Mouse (Mus musculus) adrenal gland (tissue): Measurements from ENCODE around the gene Mymk.

Experiments
- intact Hi-C: fragments of 180-260 bp; cut with DNase I; formaldehyde crosslinking; loops from one replicate; pipeline ENCODE4 v1.15.1; 2025

The Mymk gene

DNA sequence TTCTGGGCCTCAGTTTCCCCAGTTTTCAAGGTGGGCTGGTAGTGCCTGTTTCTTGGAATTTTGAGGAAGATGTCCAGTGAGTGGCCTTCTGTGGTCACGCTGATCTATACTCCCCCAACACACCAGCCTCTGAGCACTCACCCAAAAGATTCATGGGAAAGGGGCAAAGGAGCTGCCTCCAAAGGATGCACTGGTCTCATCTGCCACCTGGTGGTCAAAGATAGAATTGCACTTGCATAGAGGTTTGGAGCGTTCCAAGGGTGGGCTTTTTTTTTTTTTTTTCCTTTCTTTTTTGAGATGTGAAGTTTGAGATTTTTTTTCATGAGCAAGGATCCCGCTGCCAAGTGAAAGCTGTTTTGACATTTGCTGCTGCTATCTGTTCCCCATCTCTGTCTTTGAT, 33.4 kb downstream of the Mymk start:
- intact Hi-C loops: loop anchor here (1.0 to 5.0 kb wide), 4 partner anchors 22 to 391 kb away; partner anchors contain the start of genes Stkld1 and Surf4

DNA sequence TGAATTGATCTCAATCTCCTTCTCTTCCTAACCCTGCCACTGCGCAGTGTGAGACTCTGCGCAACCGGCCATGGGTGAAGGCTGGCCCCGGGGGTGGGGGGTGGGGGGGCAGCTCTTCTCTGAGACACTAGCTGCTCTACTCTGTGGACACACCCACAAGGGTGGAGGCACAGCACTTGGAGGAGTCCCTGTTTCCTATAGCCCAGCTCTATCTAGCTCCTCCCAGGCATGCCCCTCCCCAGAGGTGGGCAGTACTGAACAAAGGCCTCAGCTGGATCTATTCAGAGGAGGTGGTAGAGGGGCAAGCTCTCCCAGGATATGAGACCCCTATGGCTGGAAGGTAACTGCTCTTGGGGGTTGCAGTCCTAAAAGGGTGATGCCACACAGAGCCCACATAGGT, 35.0 kb downstream of the Mymk start:
- intact Hi-C loops: loop anchor here (5.0 kb wide), 2 partner anchors 105 to 390 kb away; partner anchors contain the start of genes Stkld1 and Surf4

DNA sequence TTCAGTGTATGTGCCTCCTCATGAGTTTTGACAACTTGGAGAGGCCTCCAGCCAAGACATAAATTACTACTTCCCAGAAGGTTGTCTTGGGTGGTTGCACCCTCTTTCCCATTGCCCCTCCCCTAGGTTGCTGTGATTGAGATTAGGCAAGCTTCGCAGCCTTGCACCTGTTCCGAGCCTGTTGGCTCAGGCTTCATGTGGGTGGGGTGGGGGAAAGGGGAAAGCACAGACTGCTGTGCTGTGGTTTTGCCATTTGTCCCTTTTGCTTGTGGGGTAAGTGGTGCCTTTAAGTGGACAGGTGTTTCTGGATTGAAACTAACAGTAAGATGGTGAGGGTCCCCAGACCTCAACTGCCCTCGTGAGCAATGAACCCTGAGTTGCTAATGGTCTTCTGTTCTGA, 36.0 kb downstream of the Mymk start:
- intact Hi-C loops: loop anchor here (5.0 kb wide), 2 partner anchors 104 to 389 kb away; partner anchors contain the start of genes Stkld1 and Surf4

DNA sequence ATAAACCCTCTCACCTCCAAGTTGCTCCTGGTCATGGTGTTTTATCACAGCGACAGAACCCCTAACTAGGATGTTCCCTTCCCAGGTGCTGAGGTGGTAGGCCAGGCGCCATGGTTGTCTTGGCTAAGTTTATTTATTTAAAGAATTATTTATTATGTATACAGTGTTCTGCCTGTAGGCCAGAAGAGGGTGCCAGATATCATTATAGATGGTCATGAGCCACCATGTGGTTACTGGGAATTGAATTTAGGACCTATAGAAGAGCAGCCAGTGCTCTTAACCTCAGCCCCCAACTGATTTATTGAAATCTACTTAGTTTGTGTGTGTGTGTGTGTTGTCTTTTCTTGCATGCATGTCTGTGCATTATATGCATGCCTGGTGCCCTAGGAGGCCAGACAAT, 39.6 kb downstream of the Mymk start:
- intact Hi-C loops: no loop called here

DNA sequence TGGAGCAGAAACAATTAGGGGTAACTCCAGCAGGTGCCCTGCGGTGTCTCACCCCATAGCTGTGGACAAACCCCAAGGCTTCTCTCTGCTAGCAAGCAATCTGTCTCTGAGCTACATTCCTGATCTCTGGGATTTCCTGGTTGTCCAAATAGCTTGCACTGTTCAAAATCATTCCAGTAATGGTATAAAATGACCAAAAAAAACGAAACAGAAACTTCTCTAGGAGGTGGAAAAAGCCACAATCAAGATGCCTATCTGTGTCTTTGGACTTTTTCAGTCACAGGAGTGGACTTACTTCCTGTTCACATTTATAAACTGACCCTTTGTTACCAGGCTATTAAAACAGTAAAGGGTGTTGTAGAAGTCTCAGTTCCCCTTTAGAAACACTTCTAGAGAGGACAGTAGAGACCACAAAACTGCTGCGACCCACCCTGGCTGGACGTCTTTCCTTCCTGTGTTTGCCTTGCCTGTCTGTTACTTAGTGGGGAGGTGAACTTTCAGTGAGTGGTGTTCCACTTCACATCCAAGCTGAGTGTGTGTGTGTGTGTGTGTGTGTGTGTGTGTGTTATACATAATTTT, 43.5 kb downstream of the Mymk start:
- intact Hi-C loops: no loop called here

DNA sequence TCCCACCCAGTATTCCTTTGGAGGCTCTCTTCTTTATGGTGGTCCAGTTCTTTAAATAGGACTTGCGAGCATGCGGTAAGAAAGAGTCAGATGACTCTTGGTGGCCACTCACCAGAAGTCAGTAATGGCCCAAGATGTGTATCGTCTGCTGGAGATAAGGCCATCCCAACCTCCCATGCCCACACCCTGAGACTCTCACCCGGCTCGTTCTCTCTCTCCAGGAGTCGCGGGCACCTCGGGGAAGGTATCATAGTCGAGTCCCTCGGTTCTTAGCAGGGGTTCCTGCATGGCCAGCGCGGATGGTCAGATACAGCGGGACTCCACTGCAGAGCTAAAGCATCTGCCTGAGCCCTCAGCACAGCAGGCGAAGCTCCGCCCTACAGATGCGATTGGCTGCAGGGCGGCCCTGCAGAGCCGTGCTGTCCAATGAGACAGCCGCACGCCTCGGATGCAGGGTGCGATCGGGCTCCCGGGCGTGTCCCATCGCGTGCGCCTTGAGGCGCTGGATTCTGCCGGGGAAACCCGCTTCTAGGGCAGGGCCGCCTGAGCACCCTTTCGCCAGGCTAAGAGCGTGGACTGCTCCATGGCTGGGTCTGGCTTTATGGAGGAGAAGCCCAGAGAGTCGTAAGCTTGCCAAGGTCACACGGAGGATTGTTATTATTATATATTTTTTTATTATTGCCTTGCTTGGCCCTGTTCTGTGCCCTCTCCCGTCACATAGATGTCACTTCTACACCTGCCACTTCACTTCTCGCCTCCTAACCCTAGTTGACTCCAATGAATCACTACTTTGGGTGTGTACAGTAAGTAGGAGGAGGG, 44.2 kb downstream of the Mymk start, which contains the start of gene Slc2a6:
TSS of gene Slc2a6 (minus strand) at position 381 of the 819 bp plus-strand sequence.
- intact Hi-C loops: no loop called here

DNA sequence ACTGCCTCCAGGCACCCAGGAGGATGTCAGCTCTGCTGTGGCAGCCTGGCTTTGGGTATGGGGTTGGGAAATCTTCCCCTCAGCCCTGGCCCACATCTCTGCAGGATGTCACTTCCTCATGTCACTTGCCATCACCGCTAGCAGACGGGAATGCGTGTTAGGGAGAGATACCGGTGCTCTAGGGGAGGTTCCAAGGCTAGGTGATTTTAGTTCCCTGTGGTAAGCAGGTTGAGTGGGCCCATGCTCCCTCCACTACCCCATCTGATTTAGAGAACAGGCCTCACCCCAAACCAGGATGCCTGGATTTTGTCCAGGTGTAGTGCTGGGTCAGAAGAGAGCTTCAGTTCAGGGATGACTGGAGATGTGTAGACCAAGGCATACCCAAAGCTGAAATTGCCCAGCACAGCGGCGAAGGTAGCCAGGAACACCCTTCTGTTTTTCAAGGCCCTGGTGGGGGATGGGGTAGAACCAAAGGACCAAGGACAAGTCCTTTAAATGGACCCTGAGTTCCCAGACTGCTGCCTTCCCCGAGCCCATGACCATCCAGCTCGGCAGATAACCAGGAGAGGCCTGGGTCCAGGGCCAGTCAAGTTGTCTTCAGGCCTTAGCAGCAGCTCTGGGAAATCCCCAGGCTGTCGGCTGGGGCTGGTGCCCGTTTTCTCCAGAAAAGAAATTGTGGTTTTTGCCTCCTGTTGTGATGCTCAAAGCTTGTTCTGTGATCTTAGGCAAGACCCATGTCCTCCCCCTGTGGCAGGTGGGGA, 44.9 kb downstream of the Mymk start:
- intact Hi-C loops: no loop called here

DNA sequence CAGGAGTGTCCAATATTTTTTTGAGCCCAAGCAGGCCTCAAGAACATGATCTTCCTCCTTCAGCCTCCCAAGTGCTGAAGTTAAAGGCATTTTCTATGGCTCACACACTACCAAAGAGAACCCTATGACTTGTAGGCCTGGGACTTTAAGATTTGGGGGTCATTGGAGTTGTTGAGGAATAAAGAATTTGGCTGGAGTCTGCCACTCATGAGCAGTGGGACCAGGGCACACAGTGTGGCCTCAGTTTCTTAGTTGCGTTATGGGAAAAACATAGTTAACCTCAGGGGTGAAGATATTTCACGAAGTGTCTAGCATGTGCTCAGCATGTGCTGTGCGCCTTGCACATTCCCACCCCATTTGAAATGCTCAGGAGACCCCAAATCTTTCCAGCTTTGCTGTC, 45.6 kb downstream of the Mymk start:
- intact Hi-C loops: no loop called here

DNA sequence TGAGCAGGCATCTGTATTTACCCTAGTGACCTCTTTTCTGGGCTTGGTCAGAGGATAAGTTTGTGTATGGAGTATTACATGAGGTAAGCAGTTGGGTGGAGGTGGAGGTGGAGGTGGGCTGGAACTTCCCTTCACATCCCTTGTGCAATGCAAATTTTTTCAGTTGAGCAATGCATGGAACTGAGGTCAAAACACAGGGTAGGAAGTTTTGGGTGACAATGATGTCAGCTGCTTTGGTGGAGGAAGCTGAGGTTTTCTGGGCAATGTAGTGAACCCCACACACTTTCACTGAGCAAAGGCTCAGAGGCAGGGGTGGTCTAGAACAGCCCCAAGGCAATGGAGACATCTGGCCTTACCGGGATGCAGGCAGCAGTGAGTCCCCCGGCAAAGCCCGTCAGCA, 46.4 kb downstream of the Mymk start:
- intact Hi-C loops: no loop called here

DNA sequence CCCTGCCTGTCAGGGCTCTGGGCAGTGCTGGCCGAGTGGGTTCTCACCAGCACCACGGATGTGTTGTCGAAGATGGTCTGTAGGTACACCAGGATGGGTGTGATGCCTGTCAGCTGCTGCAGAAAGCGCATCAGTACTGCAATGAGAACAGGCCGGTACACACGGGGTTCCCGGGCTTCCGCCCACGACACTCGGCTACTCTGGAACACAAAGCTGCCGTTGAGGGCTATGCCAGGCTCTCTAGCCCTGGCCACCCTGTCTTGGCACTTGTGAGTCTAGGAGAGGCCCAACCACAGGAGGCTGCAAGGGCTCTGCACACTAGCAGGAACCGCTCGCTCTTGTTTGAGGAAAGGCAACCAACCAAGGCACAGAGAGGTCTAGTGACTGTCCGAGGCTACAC, 47.8 kb downstream of the Mymk start:
- intact Hi-C loops: no loop called here

DNA sequence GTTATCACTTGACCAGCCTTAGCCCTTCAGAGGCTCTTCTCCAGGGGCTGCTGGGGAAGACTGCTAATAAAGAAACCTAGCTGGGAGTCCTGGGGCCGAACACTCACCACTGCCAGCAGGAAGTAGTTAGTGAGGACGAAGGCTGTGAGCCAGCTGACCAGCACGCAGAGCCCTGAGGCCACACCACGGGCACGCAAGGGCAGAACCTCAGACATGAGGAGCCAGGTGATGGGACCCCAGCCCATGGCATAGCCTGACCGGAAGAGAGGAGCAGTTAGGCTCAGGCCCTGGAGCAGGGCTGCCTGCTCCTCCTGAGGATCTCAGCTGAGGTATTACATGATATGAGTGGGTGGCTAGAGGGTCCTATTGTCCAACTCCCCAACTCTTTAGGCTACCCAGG, 49.4 kb downstream of the Mymk start:
- intact Hi-C loops: no loop called here

DNA sequence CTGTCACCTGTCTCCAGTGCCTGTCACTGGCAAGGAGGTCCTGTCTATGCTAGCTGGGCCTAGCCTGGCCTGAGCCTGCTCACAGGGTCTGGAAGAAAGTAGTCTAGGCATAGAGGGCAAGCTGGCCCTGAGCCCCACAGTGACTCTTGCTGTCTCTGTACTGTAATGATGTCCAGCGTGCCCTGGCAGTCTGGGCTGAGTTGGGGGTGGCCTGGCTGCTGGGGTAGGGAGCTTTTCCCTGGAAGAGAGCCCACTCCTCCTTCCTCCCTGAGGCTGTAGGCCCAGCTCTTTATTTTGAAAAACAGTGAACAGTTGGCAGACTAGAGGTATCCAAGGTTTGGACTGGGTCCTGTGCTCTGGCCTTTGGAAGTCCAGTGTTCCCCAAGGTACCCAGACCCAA, 50.9 kb downstream of the Mymk start:
- intact Hi-C loops: no loop called here

DNA sequence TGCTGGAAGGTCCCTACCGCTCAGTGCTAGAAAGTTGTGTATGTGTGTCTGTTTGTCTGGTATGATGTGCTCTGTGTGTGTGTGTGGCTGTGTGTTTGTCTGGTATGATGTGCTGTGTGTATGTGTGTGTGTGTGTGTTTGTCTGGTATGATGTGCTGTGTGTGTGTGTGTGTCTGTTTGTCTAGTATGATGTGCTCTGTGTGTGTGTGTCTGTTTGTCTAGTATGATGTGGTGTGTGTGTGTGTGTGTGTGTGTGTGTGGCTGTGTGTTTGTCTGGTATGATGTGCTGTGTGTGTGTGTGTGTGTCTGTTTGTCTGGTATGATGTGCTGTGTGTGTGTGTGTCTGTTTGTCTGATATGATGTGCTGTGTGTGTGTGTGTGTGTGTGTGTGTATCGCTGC, 52.4 kb downstream of the Mymk start:
- intact Hi-C loops: no loop called here

DNA sequence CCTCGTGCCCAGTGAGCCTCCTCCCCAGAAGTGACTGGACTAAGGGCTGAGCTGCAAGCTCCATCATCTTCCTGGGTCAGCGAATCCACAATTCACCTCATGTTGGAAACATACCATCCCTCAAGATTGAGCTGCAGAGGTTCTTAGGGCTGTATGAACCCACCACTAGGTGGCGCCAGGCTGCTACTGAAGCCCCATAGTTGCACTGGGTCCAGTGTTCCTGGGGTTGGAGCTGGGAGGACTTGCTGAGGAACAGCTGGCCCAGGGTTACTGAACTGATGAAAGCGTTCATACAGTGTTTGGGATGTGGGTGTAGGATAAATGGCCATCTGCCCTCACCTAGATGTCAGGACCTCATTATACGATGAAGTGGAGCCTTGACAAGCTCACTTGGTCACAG, 54.2 kb downstream of the Mymk start:
- intact Hi-C loops: loop anchor here (2.0 kb wide), 1 partner anchor 21 kb away; no protein-coding TSS in a partner anchor
